Mouse (Mus musculus) ES-Bruce4 (cell line): ENCODE results near the gene Trpv4. TPM values are rescaled to one million over a fixed set of nuclear protein-coding genes. Genes with fewer than 3 reads are reported as not detected.

Source experiments
- H3K27ac ChIP-seq: 2 replicates; pipeline ENCODE4 v1.5.1; 2012; ENCODE audit warnings: low read length, inconsistent platforms; ENCODE audit not compliant: insufficient read depth
- H3K27me3 ChIP-seq: 2 replicates; pipeline ENCODE4 v1.6.1; 2012; ENCODE audit warnings: mild to moderate bottlenecking, low read length, inconsistent platforms; ENCODE audit not compliant: control insufficient read depth, poor library complexity, insufficient read depth, severe bottlenecking
- H3K36me3 ChIP-seq: 2 replicates; pipeline ENCODE4 v1.6.1; 2012; ENCODE audit warnings: inconsistent platforms, mild to moderate bottlenecking, low read length, moderate library complexity; ENCODE audit not compliant: control insufficient read depth, poor library complexity, insufficient read depth, severe bottlenecking
- H3K4me1 ChIP-seq: one replicate; pipeline ENCODE4 v1.8.1; 2011; ENCODE audit warnings: low read length; ENCODE audit not compliant: control insufficient read depth, insufficient read depth
- H3K4me3 ChIP-seq: 2 replicates; pipeline ENCODE4 v1.5.1; 2011; ENCODE audit warnings: low read depth, mild to moderate bottlenecking, low read length
- H3K9ac ChIP-seq: 2 replicates; pipeline ENCODE4 v1.6.1; 2012; ENCODE audit warnings: low read depth, mild to moderate bottlenecking, inconsistent platforms; ENCODE audit not compliant: poor library complexity, severe bottlenecking
- H3K9me3 ChIP-seq: replicated peaks from 2 replicates; pipeline ENCODE4 v1.6.1; 2012; ENCODE audit warnings: mild to moderate bottlenecking, low read length, inconsistent platforms; ENCODE audit not compliant: control insufficient read depth, poor library complexity, insufficient read depth, severe bottlenecking
- CTCF ChIP-seq: IDR thresholded peaks from one replicate; pipeline ENCODE4 v1.8.1; 2011; ENCODE audit warnings: low read depth, low read length
- EP300 ChIP-seq: IDR thresholded peaks from 2 replicates; pipeline ENCODE4 v1.6.1; 2011; ENCODE audit warnings: low read depth, low read length; ENCODE audit not compliant: insufficient read depth
- POLR2A ChIP-seq: IDR thresholded peaks from one replicate; pipeline ENCODE4 v1.8.1; 2011; ENCODE audit warnings: low read length; ENCODE audit not compliant: insufficient read depth
- polyA plus RNA-seq: library from polyadenylated mRNA; stranded (reverse); fragments of >200 nt; gene quantifications from 2 replicates; pipeline ENCODE4 v1.2.4, GENCODE M21; 2011; ENCODE audit warnings: low read depth; ENCODE audit not compliant: missing spikeins, insufficient read depth, insufficient read length

Trpv4 gene
- polyA plus RNA-seq, result 3.9 and 4.2 TPM in 2 replicates

- no peaks in the 10 kb centered on the region for H3K36me3 ChIP-seq
- H3K4me1 ChIP-seq, result peaks cover 4% of the 10 kb centered on the region
- H3K9ac ChIP-seq, result peak within 1 kb of the TSS; percentile 86
- TF ChIP-seq POLR2A (no peak), EP300 (no peak), CTCF (no peak)
- H3K4me3 ChIP-seq, result peak within 1 kb of the TSS; percentile 75
- no peak within 1 kb of the TSS for H3K27ac ChIP-seq
- no peaks in the 10 kb centered on the region for H3K9me3 ChIP-seq
- H3K27me3 ChIP-seq, result peaks cover 6% of the 10 kb centered on the region; the same call in 1 of the 2 replicates
Observed at GRCm38 (mm10) chr5:114658255-114658654, at the start of gene Trpv4. TSS of gene Trpv4 (minus strand) at chr5:114658421.

GRCm38 (mm10) chr5:114707265-114708068 is 49.2 kb upstream of the Trpv4 start, which contains the start of gene Tchp:
TSS of gene Tchp (plus strand) at chr5:114707760.
- Histone ChIP-seq H3K27ac (no peak within 1 kb of the TSS), H3K9me3 (no peaks in the 10 kb centered on the region)

GRCm38 (mm10) chr5:114702403-114703392 is 44.5 kb upstream of the Trpv4 start:
- Histone ChIP-seq H3K27ac (no peak overlapping the region), H3K9ac (no peak overlapping the region), H3K4me1 (no peaks in the 10 kb centered on the region), H3K27me3 (no peaks in the 10 kb centered on the region), H3K9me3 (no peaks in the 10 kb centered on the region), H3K4me3 (no peak overlapping the region), H3K36me3 (no peaks in the 10 kb centered on the region)
- peak; percentile 80 for TF ChIP-seq CTCF
- TF ChIP-seq EP300, result no peak

More at GRCm38 (mm10) chr5:114707265-114708068, 49.2 kb upstream of the Trpv4 start, which contains the start of gene Tchp:
- no peaks in the 10 kb centered on the region for H3K27me3 ChIP-seq
- H3K4me1 ChIP-seq, result peaks cover 2% of the 10 kb centered on the region
- H3K9ac ChIP-seq, result peak within 1 kb of the TSS; percentile 34
- peak within 1 kb of the TSS; percentile 84 for H3K4me3 ChIP-seq
- no peak for TF ChIP-seq POLR2A
- TF ChIP-seq CTCF, result peak; percentile 59
- H3K36me3 ChIP-seq, result peaks cover 9% of the 10 kb centered on the region; the same call in 1 of the 2 replicates

- Histone ChIP-seq H3K4me1 (no peaks in the 10 kb centered on the region), H3K9me3 (no peaks in the 10 kb centered on the region), H3K4me3 (peak overlapping the region; percentile 13; the same call in 1 of the 2 replicates), H3K27ac (no peak overlapping the region), H3K27me3 (no peaks in the 10 kb centered on the region), H3K36me3 (no peaks in the 10 kb centered on the region), H3K9ac (peak overlapping the region; percentile 36; the same call in 1 of the 2 replicates)
- TF ChIP-seq POLR2A (no peak), CTCF (no peak), EP300 (no peak)
Observed at GRCm38 (mm10) chr5:114699015-114699414, 40.8 kb upstream of the Trpv4 start.

- Histone ChIP-seq H3K27ac (no peak overlapping the region), H3K4me3 (no peak overlapping the region), H3K9me3 (no peaks in the 10 kb centered on the region), H3K27me3 (no peaks in the 10 kb centered on the region), H3K36me3 (no peaks in the 10 kb centered on the region), H3K9ac (no peak overlapping the region), H3K4me1 (no peaks in the 10 kb centered on the region)
- no peak for TF ChIP-seq CTCF
- TF ChIP-seq POLR2A, result no peak
- TF ChIP-seq EP300, result no peak
Observed at GRCm38 (mm10) chr5:114698044-114698746, 40.0 kb upstream of the Trpv4 start.
